Mouse (Mus musculus) heart, postnatal 0 days (tissue): ENCODE data around the gene Hist2h3b. TPM values are rescaled to one million over a fixed set of nuclear protein-coding genes. Genes with fewer than 3 reads are reported as not detected.
A peak's percentile ranks its signal among the peaks of the same experiment; 100 is the strongest.
"Not testable (repeated sequence)": the region's sequence is repeated elsewhere in the genome, so short reads cannot be mapped to it uniquely, and the experiment has no call there.

ENCODE experiments used
- ATAC-seq: fragments of 200-750 bp; cut with Nextera tagmentation; 2 replicates; pipeline ENCODE4 v1.8.0; 2017; ENCODE audit warnings: low read depth, moderate number of reproducible peaks, moderate library complexity; ENCODE audit not compliant: insufficient read depth
- DNase-seq: peaks from one replicate; pipeline ENCODE4 v3.0.0-alpha.2; 2016; ENCODE audit warnings: low spot score
- H3K27ac ChIP-seq: fragments of 300-500 bp; sonication (generic); 2 replicates; pipeline ENCODE4 v1.5.1; 2014; ENCODE audit warnings: low read depth, mild to moderate bottlenecking
- H3K27me3 ChIP-seq: fragments of 300-500 bp; sonication (generic); 2 replicates; pipeline ENCODE4 v1.6.1; 2014; ENCODE audit warnings: low read length, mixed read lengths; ENCODE audit not compliant: control insufficient read depth, insufficient read depth
- H3K36me3 ChIP-seq: fragments of 300-500 bp; sonication (generic); replicated peaks from 2 replicates; pipeline ENCODE4 v1.6.1; 2014; ENCODE audit warnings: low read length, mixed read lengths; ENCODE audit not compliant: control insufficient read depth, insufficient read depth
- H3K4me1 ChIP-seq: fragments of 300-500 bp; sonication (generic); 2 replicates; pipeline ENCODE4 v1.6.1; 2014; ENCODE audit warnings: antibody characterized with exemption; ENCODE audit not compliant: control insufficient read depth, insufficient read depth
- H3K4me2 ChIP-seq: fragments of 300-500 bp; sonication (generic); 2 replicates; pipeline ENCODE4 v1.6.1; 2014; ENCODE audit warnings: low read depth, mild to moderate bottlenecking, low read length, moderate library complexity
- H3K4me3 ChIP-seq: fragments of 300-500 bp; sonication (generic); 2 replicates; pipeline ENCODE4 v1.5.1; 2014; ENCODE audit warnings: low read depth, low read length
- H3K9ac ChIP-seq: fragments of 300-500 bp; sonication (generic); replicated peaks from 2 replicates; pipeline ENCODE4 v1.6.1; 2014; ENCODE audit warnings: low read depth, low read length, mixed read lengths
- H3K9me3 ChIP-seq: fragments of 300-500 bp; sonication (generic); replicated peaks from 2 replicates; pipeline ENCODE4 v1.6.1; 2016; ENCODE audit warnings: low read length; ENCODE audit not compliant: control insufficient read depth
- CTCF ChIP-seq: IDR thresholded peaks from 2 replicates; pipeline ENCODE4 v1.5.1; 2016; ENCODE audit warnings: antibody characterized with exemption, control low read depth, low read depth
- EP300 ChIP-seq: IDR thresholded peaks from 2 replicates; pipeline ENCODE4 v1.6.1; 2016; ENCODE audit warnings: antibody characterized with exemption, low read depth
- WGBS: fragments of 180-500 bp; shearing (Covaris S2); extraction: QIAGEN DNeasy Blood & Tissue Kit; methylation state at CpG from one replicate; pipeline ENCODE4 v1.1.7; 2014; 5-methylcytosine and 5-hydroxymethylcytosine counted together
- polyA plus RNA-seq: library from polyadenylated mRNA; unstranded; fragments of >200 nt; fragmentation: Nextera tagmentation; extraction: Ambion mirVana; gene quantifications from 2 replicates; pipeline ENCODE4 v1.2.1, GENCODE M21; 2015
- total RNA-seq: library from RNA; depleted of rRNA; stranded (reverse); fragments of >200 nt; gene quantifications from 2 replicates; pipeline ENCODE4 v1.2.3, GENCODE M21; 2014; ENCODE audit warnings: low replicate concordance

Gene Hist2h3b
- total and polyA plus RNA-seq, 2 experiments from 2014 or later: 13.1 to 1,066 TPM

GRCm38 (mm10) chr3:96237335-96237903 is 31.0 kb upstream of the Hist2h3b start:
- Histone ChIP-seq H3K36me3 (no peaks in the 10 kb centered on the region), H3K4me2 (peak overlapping the region; percentile 53), H3K4me1 (peaks cover 16% of the 10 kb centered on the region), H3K4me3 (peak overlapping the region; percentile 40), H3K27me3 (no peaks in the 10 kb centered on the region), H3K9ac (peak overlapping the region; percentile 36), H3K9me3 (no peaks in the 10 kb centered on the region), H3K27ac (0 out of 2 replicates have a peak overlapping the region, but pooled peaks have one; percentile 16)
- no peak for TF ChIP-seq CTCF
- no peak for TF ChIP-seq EP300
- ATAC-seq (no peak), DNase-seq (no peak)
- WGBS: 25% methylated on average over 7 of the region's 7 CpGs

- whole genome bisulfite sequencing: 2% methylated on average over 12 of the region's 12 CpGs
- Histone ChIP-seq H3K9ac (peak overlapping the region; percentile 36), H3K9me3 (no peaks in the 10 kb centered on the region), H3K27me3 (no peaks in the 10 kb centered on the region), H3K4me2 (peak overlapping the region; percentile 53), H3K4me1 (peaks cover 16% of the 10 kb centered on the region), H3K27ac (peak overlapping the region; percentile 39; the same call in 1 of the 2 replicates), H3K36me3 (no peaks in the 10 kb centered on the region), H3K4me3 (peak overlapping the region; percentile 40)
- DNase-seq (no peak), ATAC-seq (no peak)
- TF ChIP-seq EP300 (no peak), CTCF (no peak)
Measured at GRCm38 (mm10) chr3:96237904-96238511, 30.4 kb upstream of the Hist2h3b start.

DNA sequence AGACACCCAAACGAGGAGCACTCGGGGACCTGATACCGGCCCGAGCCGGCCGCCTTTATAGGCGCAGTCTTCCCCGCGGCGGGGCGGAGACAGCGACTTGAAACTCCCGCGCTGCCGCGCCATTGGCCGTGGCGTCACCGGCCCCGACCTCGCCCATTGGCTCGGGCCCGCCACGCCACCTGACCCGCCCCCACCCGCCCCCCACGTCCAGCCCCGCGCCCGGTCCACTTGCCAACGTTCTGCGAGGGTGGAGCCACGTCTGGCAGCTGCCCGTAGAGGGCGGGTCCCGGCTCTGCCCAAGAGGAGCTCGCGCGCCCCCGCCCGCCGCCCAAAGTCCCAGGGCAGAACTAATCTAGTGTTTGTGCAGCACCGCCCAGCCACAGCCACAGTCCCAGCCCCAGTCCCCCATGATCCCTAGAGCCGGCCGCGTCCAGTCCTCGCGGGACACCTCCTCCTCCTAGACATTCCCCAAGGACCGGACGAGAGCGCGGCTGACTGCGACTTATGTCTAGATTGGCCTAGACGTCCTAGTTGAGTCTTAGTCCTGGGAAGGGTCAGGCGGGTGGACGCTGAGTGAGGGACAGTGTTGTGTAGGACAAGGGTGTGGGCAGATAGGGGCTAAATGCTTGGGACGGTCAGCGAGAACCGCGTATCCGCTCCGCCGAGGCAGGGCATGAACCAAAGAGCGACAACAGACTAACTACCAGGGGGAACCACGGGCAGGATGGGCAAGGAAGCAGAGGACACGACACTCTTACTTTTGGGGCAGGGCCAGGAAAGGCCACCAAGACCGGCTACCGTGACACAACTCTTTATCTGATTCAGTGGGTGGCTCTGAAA is 29.3 kb upstream of the Hist2h3b start, which contains the start of gene Hist2h3c2:
Gene Hist2h3c2, minus strand, starts transcription at position 174 of the 840 bp plus-strand sequence.
- Histone ChIP-seq H3K4me3 (peak within 1 kb of the TSS; percentile 40), H3K4me1 (peaks cover 24% of the 10 kb centered on the region), H3K4me2 (peak within 1 kb of the TSS; percentile 53), H3K27ac (peak within 1 kb of the TSS; percentile 85), H3K9ac (peak within 1 kb of the TSS; percentile 36)
- H3K27me3 ChIP-seq, H3K36me3 ChIP-seq, DNase-seq, H3K9me3 ChIP-seq: not testable (repeated sequence)
- ATAC-seq: peak; percentile 90
- 0% methylated on average over 10 of the region's 68 CpGs for WGBS

GRCm38 (mm10) chr3:96239949-96240798 is 28.3 kb upstream of the Hist2h3b start, which contains the start of gene Hist2h2aa2:
Gene Hist2h2aa2, minus strand, starts transcription at chr3:96240276.
- WGBS: 7% methylated on average over 17 of the region's 85 CpGs
- DNase-seq (peak; percentile 82), ATAC-seq (peak; percentile 80)
- not testable (repeated sequence) for H3K36me3 ChIP-seq, H3K27me3 ChIP-seq, H3K9me3 ChIP-seq
- Histone ChIP-seq H3K27ac (peak within 1 kb of the TSS; percentile 85), H3K4me3 (peak within 1 kb of the TSS; percentile 35), H3K9ac (peak within 1 kb of the TSS; percentile 37), H3K4me2 (peak within 1 kb of the TSS; percentile 53; the same call in 1 of the 2 replicates), H3K4me1 (peaks cover 30% of the 10 kb centered on the region)

GRCm38 (mm10) chr3:96240799-96241197 is 27.7 kb upstream of the Hist2h3b start:
- ATAC-seq (no peak), DNase-seq (no peak)
- H3K27me3 ChIP-seq: no peaks in the 10 kb centered on the region
- no peaks in the 10 kb centered on the region for H3K36me3 ChIP-seq
- H3K4me2 ChIP-seq: peak overlapping the region; percentile 53; the same call in 1 of the 2 replicates
- H3K4me3 ChIP-seq: peak overlapping the region; percentile 35
- 78% methylated on average over 9 of the region's 9 CpGs for WGBS
- no peaks in the 10 kb centered on the region for H3K9me3 ChIP-seq
- peak overlapping the region; percentile 37 for H3K9ac ChIP-seq
- TF ChIP-seq EP300 (no peak), CTCF (no peak)
- peaks cover 30% of the 10 kb centered on the region for H3K4me1 ChIP-seq
- peak overlapping the region; percentile 83 for H3K27ac ChIP-seq
